Mouse (Mus musculus): Measurements from ENCODE around the gene Fmnl2. TPM values are rescaled to one million over a fixed set of nuclear protein-coding genes. Genes with fewer than 3 reads are reported as not detected.

Fmnl2 gene
- polyA plus RNA-seq, 1 experiment from 2014 or later = 2.0 TPM

- Histone ChIP-seq H3K9me3 (replicated peaks; ENCODE audit: control insufficient read depth, low read length) (no peaks in the 10 kb centered on the region), H3K27ac (ENCODE audit: low read depth, low read length) (no peak overlapping the region), H3K36me3 (ENCODE audit: control insufficient read depth, insufficient read depth, low read length) (no peaks in the 10 kb centered on the region), H3K4me1 (ENCODE audit: control insufficient read depth, insufficient read depth, low read length) (no peaks in the 10 kb centered on the region), H3K4me2 (no peak overlapping the region; the same call in 1 of the 2 replicates), H3K27me3 (ENCODE audit: control insufficient read depth, insufficient read depth, low read length) (no peaks in the 10 kb centered on the region), H3K4me3 (ENCODE audit: low read depth, low read length) (no peak overlapping the region), H3K9ac (ENCODE audit: low read depth, low read length) (no peak overlapping the region)
- 57% methylated on average over 5 of the region's 5 CpGs for WGBS (ENCODE audit: insufficient replicate concordance)
- no peak for ATAC-seq (replicated peaks; ENCODE audit: insufficient number of reproducible peaks, low FRiP score, low TSS enrichment)
Observed at GRCm38 (mm10) chr2:52868181-52868580, 10.5 kb downstream of the Fmnl2 start.

- H3K9me3 ChIP-seq (replicated peaks; ENCODE audit: control insufficient read depth, low read length) = no peaks in the 10 kb centered on the region
- H3K4me1 ChIP-seq (ENCODE audit: control insufficient read depth, insufficient read depth, low read length) = no peaks in the 10 kb centered on the region
- WGBS (ENCODE audit: insufficient replicate concordance) = 64% methylated on average over 5 of the region's 5 CpGs
- H3K27me3 ChIP-seq (ENCODE audit: control insufficient read depth, insufficient read depth, low read length) = no peaks in the 10 kb centered on the region
- ATAC-seq (replicated peaks; ENCODE audit: insufficient number of reproducible peaks, low FRiP score, low TSS enrichment) = no peak
- H3K4me3 ChIP-seq (ENCODE audit: low read depth, low read length) = no peak overlapping the region
- no peaks in the 10 kb centered on the region for H3K36me3 ChIP-seq (ENCODE audit: control insufficient read depth, insufficient read depth, low read length)
- no peak overlapping the region for H3K27ac ChIP-seq (ENCODE audit: low read depth, low read length)
- no peak overlapping the region for H3K4me2 ChIP-seq
- H3K9ac ChIP-seq (ENCODE audit: low read depth, low read length) = no peak overlapping the region
Observed at GRCm38 (mm10) chr2:52872636-52873035, 15.0 kb downstream of the Fmnl2 start.

- ATAC-seq (replicated peaks; ENCODE audit: insufficient number of reproducible peaks, low FRiP score, low TSS enrichment) = no peak
- Histone ChIP-seq H3K4me3 (ENCODE audit: low read depth, low read length) (no peak overlapping the region), H3K4me1 (ENCODE audit: control insufficient read depth, insufficient read depth, low read length) (no peaks in the 10 kb centered on the region), H3K4me2 (no peak overlapping the region), H3K36me3 (ENCODE audit: control insufficient read depth, insufficient read depth, low read length) (no peaks in the 10 kb centered on the region), H3K27ac (ENCODE audit: low read depth, low read length) (no peak overlapping the region), H3K27me3 (ENCODE audit: control insufficient read depth, insufficient read depth, low read length) (no peaks in the 10 kb centered on the region), H3K9ac (ENCODE audit: low read depth, low read length) (no peak overlapping the region), H3K9me3 (replicated peaks; ENCODE audit: control insufficient read depth, low read length) (no peaks in the 10 kb centered on the region)
- WGBS (ENCODE audit: insufficient replicate concordance) = 68% methylated on average over 18 of the region's 18 CpGs
Observed at GRCm38 (mm10) chr2:52873276-52874063, 15.8 kb downstream of the Fmnl2 start.

- Histone ChIP-seq H3K4me3 (ENCODE audit: low read depth, low read length) (no peak overlapping the region), H3K27me3 (ENCODE audit: control insufficient read depth, insufficient read depth, low read length) (no peaks in the 10 kb centered on the region), H3K36me3 (ENCODE audit: control insufficient read depth, insufficient read depth, low read length) (no peaks in the 10 kb centered on the region), H3K4me2 (no peak overlapping the region), H3K4me1 (ENCODE audit: control insufficient read depth, insufficient read depth, low read length) (no peaks in the 10 kb centered on the region), H3K9me3 (replicated peaks; ENCODE audit: control insufficient read depth, low read length) (no peaks in the 10 kb centered on the region), H3K9ac (ENCODE audit: low read depth, low read length) (no peak overlapping the region), H3K27ac (ENCODE audit: low read depth, low read length) (no peak overlapping the region)
- no peak for ATAC-seq (replicated peaks; ENCODE audit: insufficient number of reproducible peaks, low FRiP score, low TSS enrichment)
Observed at GRCm38 (mm10) chr2:52874721-52875120, 17.1 kb downstream of the Fmnl2 start.

- H3K9me3 ChIP-seq (replicated peaks; ENCODE audit: control insufficient read depth, low read length) = no peaks in the 10 kb centered on the region
- 79% methylated on average over 9 of the region's 9 CpGs for WGBS (ENCODE audit: insufficient replicate concordance)
- H3K9ac ChIP-seq (ENCODE audit: low read depth, low read length) = no peak overlapping the region
- no peak overlapping the region for H3K4me3 ChIP-seq (ENCODE audit: low read depth, low read length)
- H3K4me1 ChIP-seq (ENCODE audit: control insufficient read depth, insufficient read depth, low read length) = no peaks in the 10 kb centered on the region
- H3K4me2 ChIP-seq = no peak overlapping the region
- ATAC-seq (replicated peaks; ENCODE audit: insufficient number of reproducible peaks, low FRiP score, low TSS enrichment) = no peak
- no peaks in the 10 kb centered on the region for H3K36me3 ChIP-seq (ENCODE audit: control insufficient read depth, insufficient read depth, low read length)
- no peak overlapping the region for H3K27ac ChIP-seq (ENCODE audit: low read depth, low read length)
- H3K27me3 ChIP-seq (ENCODE audit: control insufficient read depth, insufficient read depth, low read length) = no peaks in the 10 kb centered on the region
Observed at GRCm38 (mm10) chr2:52875801-52876200, 18.1 kb downstream of the Fmnl2 start.

GRCm38 (mm10) chr2:52883401-52883800 lies 25.7 kb downstream of the Fmnl2 start:
- Histone ChIP-seq H3K9me3 (replicated peaks; ENCODE audit: control insufficient read depth, low read length) (no peaks in the 10 kb centered on the region), H3K27ac (ENCODE audit: low read depth, low read length) (no peak overlapping the region), H3K9ac (ENCODE audit: low read depth, low read length) (no peak overlapping the region), H3K4me3 (ENCODE audit: low read depth, low read length) (no peak overlapping the region), H3K4me2 (no peak overlapping the region), H3K4me1 (ENCODE audit: control insufficient read depth, insufficient read depth, low read length) (no peaks in the 10 kb centered on the region), H3K27me3 (ENCODE audit: control insufficient read depth, insufficient read depth, low read length) (no peaks in the 10 kb centered on the region), H3K36me3 (ENCODE audit: control insufficient read depth, insufficient read depth, low read length) (no peaks in the 10 kb centered on the region)
- WGBS (ENCODE audit: insufficient replicate concordance) = 79% methylated on average over 2 of the region's 2 CpGs
- ATAC-seq (replicated peaks; ENCODE audit: insufficient number of reproducible peaks, low FRiP score, low TSS enrichment) = no peak

GRCm38 (mm10) chr2:52884082-52884481 lies 26.4 kb downstream of the Fmnl2 start:
- H3K36me3 ChIP-seq (ENCODE audit: control insufficient read depth, insufficient read depth, low read length) = no peaks in the 10 kb centered on the region
- no peak for ATAC-seq (replicated peaks; ENCODE audit: insufficient number of reproducible peaks, low FRiP score, low TSS enrichment)
- no peaks in the 10 kb centered on the region for H3K27me3 ChIP-seq (ENCODE audit: control insufficient read depth, insufficient read depth, low read length)
- 78% methylated on average over 4 of the region's 4 CpGs for WGBS (ENCODE audit: insufficient replicate concordance)
- H3K9me3 ChIP-seq (replicated peaks; ENCODE audit: control insufficient read depth, low read length) = no peaks in the 10 kb centered on the region
- no peak overlapping the region for H3K4me2 ChIP-seq
- H3K9ac ChIP-seq (ENCODE audit: low read depth, low read length) = no peak overlapping the region
- H3K27ac ChIP-seq (ENCODE audit: low read depth, low read length) = no peak overlapping the region
- H3K4me3 ChIP-seq (ENCODE audit: low read depth, low read length) = no peak overlapping the region
- no peaks in the 10 kb centered on the region for H3K4me1 ChIP-seq (ENCODE audit: control insufficient read depth, insufficient read depth, low read length)

- Histone ChIP-seq H3K4me2 (no peak overlapping the region), H3K4me1 (ENCODE audit: control insufficient read depth, insufficient read depth, low read length) (no peaks in the 10 kb centered on the region), H3K9ac (ENCODE audit: low read depth, low read length) (no peak overlapping the region), H3K27ac (ENCODE audit: low read depth, low read length) (no peak overlapping the region), H3K27me3 (ENCODE audit: control insufficient read depth, insufficient read depth, low read length) (no peaks in the 10 kb centered on the region), H3K4me3 (ENCODE audit: low read depth, low read length) (no peak overlapping the region), H3K9me3 (replicated peaks; ENCODE audit: control insufficient read depth, low read length) (no peaks in the 10 kb centered on the region), H3K36me3 (ENCODE audit: control insufficient read depth, insufficient read depth, low read length) (no peaks in the 10 kb centered on the region)
- no peak for ATAC-seq (replicated peaks; ENCODE audit: insufficient number of reproducible peaks, low FRiP score, low TSS enrichment)
- 59% methylated on average over 3 of the region's 3 CpGs for WGBS (ENCODE audit: insufficient replicate concordance)
Observed at GRCm38 (mm10) chr2:52885071-52885470, 27.4 kb downstream of the Fmnl2 start.

GRCm38 (mm10) chr2:52887281-52887680 lies 29.6 kb downstream of the Fmnl2 start:
- H3K4me1 ChIP-seq (ENCODE audit: control insufficient read depth, insufficient read depth, low read length) = no peaks in the 10 kb centered on the region
- ATAC-seq (replicated peaks; ENCODE audit: insufficient number of reproducible peaks, low FRiP score, low TSS enrichment) = no peak

More at GRCm38 (mm10) chr2:52887281-52887680, 29.6 kb downstream of the Fmnl2 start:
- WGBS (ENCODE audit: insufficient replicate concordance) = 65% methylated on average over 2 of the region's 2 CpGs
- no peak overlapping the region for H3K4me2 ChIP-seq
- H3K36me3 ChIP-seq (ENCODE audit: control insufficient read depth, insufficient read depth, low read length) = no peaks in the 10 kb centered on the region
- no peaks in the 10 kb centered on the region for H3K9me3 ChIP-seq (replicated peaks; ENCODE audit: control insufficient read depth, low read length)
- H3K27ac ChIP-seq (ENCODE audit: low read depth, low read length) = no peak overlapping the region
- no peak overlapping the region for H3K9ac ChIP-seq (ENCODE audit: low read depth, low read length)
- no peak overlapping the region for H3K4me3 ChIP-seq (ENCODE audit: low read depth, low read length)
- H3K27me3 ChIP-seq (ENCODE audit: control insufficient read depth, insufficient read depth, low read length) = no peaks in the 10 kb centered on the region

Data from heart, embryonic 11.5 days (tissue).